Mouse (Mus musculus): Measurements from ENCODE around the gene Scarb1.

Scarb1 gene

DNA sequence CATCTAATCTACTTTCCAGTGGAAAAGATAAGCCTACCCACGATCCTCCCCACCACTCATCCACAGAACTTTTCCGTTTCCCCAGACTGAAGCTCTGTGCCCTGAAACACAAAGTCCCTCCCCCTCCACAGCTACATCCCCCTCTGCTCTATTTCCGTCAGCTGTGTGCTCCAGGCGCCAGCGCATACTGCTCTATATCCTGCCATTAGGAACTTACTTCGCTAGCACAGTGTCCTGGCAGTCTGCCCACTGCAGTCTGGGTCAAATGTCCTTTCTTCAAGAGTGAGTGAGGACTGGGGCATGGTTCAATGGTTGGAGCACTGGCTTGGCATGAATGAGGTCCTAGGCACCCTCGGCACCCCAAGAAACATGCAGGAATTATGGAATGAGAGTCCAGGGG, 23.0 kb upstream of the Scarb1 start:
- no peak for DNase-seq

DNA sequence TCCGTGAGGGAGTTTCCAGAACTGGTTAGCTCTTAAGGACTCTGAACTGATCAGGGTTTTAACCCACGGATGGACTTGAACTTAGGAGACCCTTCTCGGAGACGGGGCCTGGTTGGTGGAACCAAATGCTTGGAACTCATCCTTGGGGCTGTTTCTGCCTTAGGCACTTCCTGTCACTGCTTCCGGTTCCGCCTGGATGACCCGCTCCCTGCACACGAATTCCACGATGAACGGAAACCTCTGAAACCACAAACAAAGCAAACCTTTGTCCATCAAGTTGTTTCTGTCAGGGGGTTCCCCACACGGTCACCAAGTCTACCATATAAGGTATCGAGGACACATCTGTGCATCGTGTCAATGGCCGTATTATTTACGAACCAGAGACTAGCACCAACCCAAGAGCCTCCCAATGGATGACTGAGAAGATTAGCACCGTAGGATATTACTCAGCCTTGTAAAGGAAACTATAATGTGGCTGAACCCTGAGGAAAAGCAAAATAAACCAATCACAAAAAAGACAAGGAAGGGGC, 20.2 kb upstream of the Scarb1 start:
- no peak for DNase-seq

- DNase-seq = peak in 1 of 2 experiments; percentile 9
These were observed 19.7 kb upstream of the Scarb1 start for GRCm38 (mm10) chr5:125360566-125360965.

DNA sequence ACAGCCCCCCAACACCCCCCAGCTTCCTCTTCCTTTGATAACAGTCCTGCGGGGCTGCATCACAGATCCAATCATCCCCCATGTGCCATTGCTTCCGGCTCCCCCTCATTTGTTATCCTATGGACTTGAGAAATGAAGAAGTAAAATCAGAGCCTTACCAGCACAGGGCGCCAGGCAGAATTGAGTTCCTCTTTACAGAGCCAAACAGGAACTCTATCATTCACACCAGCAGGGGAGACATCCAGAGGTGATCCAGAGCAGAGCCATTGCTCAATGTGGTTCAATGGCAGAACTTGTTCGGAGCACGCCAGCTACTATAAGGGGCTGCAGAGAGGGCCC, 17.3 kb upstream of the Scarb1 start:
- DNase-seq = no peak

- no peak for DNase-seq
These were observed 16.8 kb upstream of the Scarb1 start for GRCm38 (mm10) chr5:125357543-125358269.

- no peak for DNase-seq
These were observed 14.8 kb upstream of the Scarb1 start for GRCm38 (mm10) chr5:125355650-125356049.

DNA sequence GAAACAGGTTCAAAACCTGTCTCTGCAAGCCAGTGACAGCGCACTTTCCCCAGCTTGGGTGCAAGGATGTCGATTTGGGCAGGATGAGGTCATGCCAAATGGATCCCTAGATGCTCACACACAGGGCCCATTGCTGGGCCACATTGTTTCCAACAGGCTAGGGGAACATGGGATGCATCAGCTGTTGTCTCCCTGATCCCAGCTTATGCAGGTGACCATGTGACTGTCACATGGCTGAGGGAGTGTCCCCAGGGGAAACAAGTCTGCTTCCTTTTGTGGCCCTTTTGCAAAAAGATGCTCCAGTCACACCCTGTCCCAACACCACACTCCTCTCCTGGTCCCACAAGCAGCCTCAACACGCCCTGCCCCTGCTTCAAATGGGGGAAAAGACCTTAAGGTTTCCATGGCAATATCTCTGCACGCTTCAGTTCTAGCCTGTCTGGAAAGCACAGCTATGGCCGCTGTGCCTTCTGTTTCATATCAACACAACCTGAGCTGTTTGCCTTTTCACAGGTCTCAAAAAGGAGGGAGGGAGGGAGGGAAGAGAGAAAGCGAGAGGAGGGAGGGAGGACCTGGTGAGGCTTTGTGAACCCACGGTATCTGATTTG, 14.1 kb upstream of the Scarb1 start:
- DNase-seq = no peak

GRCm38 (mm10) chr5:125352781-125353294, 11.9 kb upstream of the Scarb1 start:
- no peak for DNase-seq

DNA sequence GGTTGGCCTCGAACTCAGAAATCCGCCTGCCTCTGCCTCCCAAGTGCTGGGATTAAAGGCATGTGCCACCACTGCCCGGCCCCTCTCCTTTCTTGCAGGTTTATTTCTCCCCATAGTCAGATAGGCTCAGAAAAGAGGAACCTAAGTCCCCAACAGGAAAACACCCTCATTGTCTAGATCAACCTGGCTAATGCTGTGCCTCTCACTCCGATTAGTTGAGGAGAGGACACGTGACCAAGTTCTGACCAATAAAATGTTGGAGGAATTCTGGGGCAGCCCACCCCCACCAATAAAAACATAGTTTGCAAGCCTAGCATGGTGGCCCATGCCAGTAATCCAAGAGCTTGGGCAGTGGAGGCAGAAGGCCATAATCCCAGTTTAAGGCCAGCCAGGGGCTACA, 11.0 kb upstream of the Scarb1 start:
- DNase-seq = no peak

- no peak for DNase-seq
These were observed 10.2 kb upstream of the Scarb1 start for GRCm38 (mm10) chr5:125351057-125351456.

GRCm38 (mm10) chr5:125349391-125349790, 8.5 kb upstream of the Scarb1 start:
- no peak for DNase-seq

GRCm38 (mm10) chr5:125348487-125348886, 7.6 kb upstream of the Scarb1 start:
- DNase-seq = peak in 1 of 2 experiments; percentile 15

GRCm38 (mm10) chr5:125348067-125348466, 7.2 kb upstream of the Scarb1 start:
- DNase-seq = no peak

GRCm38 (mm10) chr5:125344296-125344695, 3.4 kb upstream of the Scarb1 start:
- DNase-seq = no peak

- DNase-seq = no peak
These were observed 681 bp upstream of the Scarb1 start for GRCm38 (mm10) chr5:125341459-125342090.

GRCm38 (mm10) chr5:125339851-125340531, 903 bp downstream of the Scarb1 start:
- no peak for DNase-seq

DNA sequence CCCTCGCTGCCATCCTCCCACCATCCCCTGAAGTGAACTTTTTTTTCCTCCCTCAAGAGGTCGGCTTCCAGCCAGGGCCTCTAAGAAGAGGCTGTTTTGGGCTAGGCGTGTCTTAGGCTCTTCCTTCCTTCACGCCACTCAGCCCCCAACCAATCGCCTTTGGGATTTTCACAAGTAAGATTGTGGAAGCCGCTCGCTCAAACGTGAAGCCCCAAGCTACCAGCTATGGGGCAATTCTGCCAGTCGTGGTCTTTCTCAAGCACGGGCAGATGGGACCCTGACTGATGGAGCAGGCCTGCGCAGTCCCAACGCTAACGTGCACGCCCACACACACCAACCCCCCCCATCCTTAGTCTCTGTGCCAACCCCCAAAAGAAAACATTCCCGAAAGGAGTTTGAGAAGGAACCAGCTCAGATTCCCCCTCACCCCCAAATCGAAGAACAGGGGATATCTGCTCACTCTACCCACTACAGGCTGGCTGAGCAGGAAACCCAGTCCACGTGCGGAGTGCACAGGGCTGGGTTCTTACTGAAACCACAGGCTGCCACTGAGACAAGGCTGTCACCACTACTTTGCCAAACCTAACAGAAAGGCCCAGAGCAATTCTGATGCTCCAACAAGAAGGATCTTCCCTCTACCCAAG, 1.7 kb downstream of the Scarb1 start:
- DNase-seq = no peak

DNA sequence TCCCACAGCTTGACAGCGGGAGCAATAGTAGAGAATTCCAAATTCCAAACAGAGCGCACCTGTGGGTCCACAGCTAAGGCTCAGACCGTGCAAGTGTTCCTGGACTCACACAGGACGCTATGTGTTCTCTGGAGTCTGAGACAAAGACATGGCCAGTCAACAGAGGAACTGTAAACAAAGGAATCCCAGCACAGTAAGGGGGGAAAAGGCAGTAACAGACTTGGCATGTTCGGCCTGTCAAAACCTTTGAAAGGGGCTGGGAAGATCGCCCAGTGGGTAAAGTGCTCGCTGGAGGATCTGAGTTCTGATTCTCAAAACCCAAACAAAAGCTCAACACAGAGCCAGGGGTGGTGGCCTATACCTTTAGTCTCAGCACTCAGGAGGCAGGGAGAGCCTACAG, 3.4 kb downstream of the Scarb1 start:
- no peak for DNase-seq

- no peak for DNase-seq
These were observed 3.9 kb downstream of the Scarb1 start for GRCm38 (mm10) chr5:125337012-125337411.

DNA sequence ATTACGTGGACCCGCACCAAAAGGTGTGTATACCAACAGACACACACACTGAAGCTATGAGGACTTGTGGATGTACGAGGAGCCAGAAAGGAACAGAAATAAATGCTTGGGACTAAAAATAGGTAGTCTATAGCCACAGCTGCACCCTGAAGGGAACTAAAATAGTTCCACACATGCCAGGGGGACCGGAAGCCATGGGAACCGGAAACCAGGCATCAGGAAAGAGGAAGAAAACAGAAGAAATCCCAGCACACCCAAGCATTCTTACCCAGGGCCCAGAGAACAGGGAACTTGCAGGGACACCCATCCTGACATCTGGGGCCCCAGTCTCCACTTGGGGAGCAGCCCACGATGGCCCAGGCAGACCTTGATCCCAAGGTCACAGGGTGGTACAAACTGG, 7.9 kb downstream of the Scarb1 start:
- no peak for DNase-seq

DNA sequence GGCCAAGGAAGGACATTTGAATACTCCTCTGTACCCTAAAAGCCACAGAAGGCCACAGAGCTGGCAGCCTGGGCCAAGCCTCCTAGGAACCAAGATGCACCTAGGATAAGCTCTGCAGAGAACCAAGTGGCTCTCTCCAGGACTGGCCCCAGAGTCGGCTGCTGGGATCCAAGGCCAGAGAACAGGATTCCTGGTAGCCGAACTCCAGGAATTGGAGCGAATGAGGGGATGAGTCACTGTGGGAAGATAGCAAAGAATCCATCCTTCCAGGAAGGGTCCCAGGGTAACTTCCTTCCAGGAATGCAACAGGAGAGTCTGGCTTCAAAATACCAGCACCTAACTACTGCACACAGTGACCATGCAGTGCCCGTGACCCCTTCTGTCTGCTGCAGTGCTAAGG, 8.6 kb downstream of the Scarb1 start:
- no peak for DNase-seq

- no peak for DNase-seq
These were observed 9.1 kb downstream of the Scarb1 start for GRCm38 (mm10) chr5:125331811-125332210.

- DNase-seq = no peak
These were observed 9.8 kb downstream of the Scarb1 start for GRCm38 (mm10) chr5:125331094-125331493.
